Mouse (Mus musculus) liver, embryonic 15.5 days (tissue): ENCODE measurements around the gene Ice2. TPM values are rescaled to one million over a fixed set of nuclear protein-coding genes. Genes with fewer than 3 reads are reported as not detected.

Experiments
- ATAC-seq: fragments of 200-750 bp; cut with Nextera tagmentation; 2 replicates; pipeline ENCODE4 v1.8.0; 2017; ENCODE audit warnings: moderate number of reproducible peaks, mild to moderate bottlenecking, moderate library complexity; ENCODE audit not compliant: insufficient read depth
- H3K27ac ChIP-seq: fragments of 300-500 bp; sonication (generic); replicated peaks from 2 replicates; pipeline ENCODE4 v1.5.1; 2015; ENCODE audit warnings: mild to moderate bottlenecking, inconsistent platforms
- H3K27me3 ChIP-seq: fragments of 300-500 bp; sonication (generic); 2 replicates; pipeline ENCODE4 v1.6.1; 2015; ENCODE audit warnings: mild to moderate bottlenecking, inconsistent platforms
- H3K36me3 ChIP-seq: fragments of 300-500 bp; sonication (generic); replicated peaks from 2 replicates; pipeline ENCODE4 v1.6.1; 2015; ENCODE audit warnings: moderate library complexity, mild to moderate bottlenecking, inconsistent platforms
- H3K4me1 ChIP-seq: fragments of 300-500 bp; sonication (generic); replicated peaks from 2 replicates; pipeline ENCODE4 v1.6.1; 2015; ENCODE audit warnings: inconsistent platforms
- H3K4me2 ChIP-seq: fragments of 300-500 bp; sonication (generic); 2 replicates; pipeline ENCODE4 v1.6.1; 2015; ENCODE audit warnings: moderate library complexity, mild to moderate bottlenecking, inconsistent platforms
- H3K4me3 ChIP-seq: fragments of 300-500 bp; sonication (generic); replicated peaks from 2 replicates; pipeline ENCODE4 v1.5.1; 2015; ENCODE audit warnings: mild to moderate bottlenecking, inconsistent platforms
- H3K9ac ChIP-seq: fragments of 300-500 bp; sonication (generic); 2 replicates; pipeline ENCODE4 v1.6.1; 2015; ENCODE audit warnings: moderate library complexity, mild to moderate bottlenecking, inconsistent platforms
- H3K9me3 ChIP-seq: fragments of 300-500 bp; sonication (generic); replicated peaks from 2 replicates; pipeline ENCODE4 v1.6.1; 2016; ENCODE audit warnings: inconsistent platforms
- WGBS: fragments of 180-500 bp; shearing (Covaris S2); methylation state at CpG from one replicate; pipeline ENCODE4 v1.1.7; 2015; ENCODE audit warnings: mixed read lengths; ENCODE audit not compliant: insufficient replicate concordance; 5-methylcytosine and 5-hydroxymethylcytosine counted together
- polyA plus RNA-seq: library from polyadenylated mRNA; unstranded; fragments of >200 nt; fragmentation: Nextera tagmentation; extraction: Ambion mirVana; gene quantifications from 2 replicates; pipeline ENCODE4 v1.2.1, GENCODE M21; 2015

Ice2 gene
- polyA plus RNA-seq, 1 experiment from 2014 or later, result 6.6 TPM

GRCm38 (mm10) chr9:69451886-69452810, 54.4 kb downstream of the Ice2 start:
- 67% methylated on average over 10 of the region's 10 CpGs for WGBS
- no peak overlapping the region for H3K4me2 ChIP-seq
- peaks cover 26% of the 10 kb centered on the region for H3K27me3 ChIP-seq
- no peaks in the 10 kb centered on the region for H3K36me3 ChIP-seq
- H3K27ac ChIP-seq, result peak overlapping the region; percentile 66; the same call in 1 of the 2 replicates
- peaks cover 41% of the 10 kb centered on the region for H3K4me1 ChIP-seq
- H3K9me3 ChIP-seq, result no peaks in the 10 kb centered on the region
- no peak overlapping the region for H3K9ac ChIP-seq
- ATAC-seq, result no peak
- H3K4me3 ChIP-seq, result no peak overlapping the region

DNA sequence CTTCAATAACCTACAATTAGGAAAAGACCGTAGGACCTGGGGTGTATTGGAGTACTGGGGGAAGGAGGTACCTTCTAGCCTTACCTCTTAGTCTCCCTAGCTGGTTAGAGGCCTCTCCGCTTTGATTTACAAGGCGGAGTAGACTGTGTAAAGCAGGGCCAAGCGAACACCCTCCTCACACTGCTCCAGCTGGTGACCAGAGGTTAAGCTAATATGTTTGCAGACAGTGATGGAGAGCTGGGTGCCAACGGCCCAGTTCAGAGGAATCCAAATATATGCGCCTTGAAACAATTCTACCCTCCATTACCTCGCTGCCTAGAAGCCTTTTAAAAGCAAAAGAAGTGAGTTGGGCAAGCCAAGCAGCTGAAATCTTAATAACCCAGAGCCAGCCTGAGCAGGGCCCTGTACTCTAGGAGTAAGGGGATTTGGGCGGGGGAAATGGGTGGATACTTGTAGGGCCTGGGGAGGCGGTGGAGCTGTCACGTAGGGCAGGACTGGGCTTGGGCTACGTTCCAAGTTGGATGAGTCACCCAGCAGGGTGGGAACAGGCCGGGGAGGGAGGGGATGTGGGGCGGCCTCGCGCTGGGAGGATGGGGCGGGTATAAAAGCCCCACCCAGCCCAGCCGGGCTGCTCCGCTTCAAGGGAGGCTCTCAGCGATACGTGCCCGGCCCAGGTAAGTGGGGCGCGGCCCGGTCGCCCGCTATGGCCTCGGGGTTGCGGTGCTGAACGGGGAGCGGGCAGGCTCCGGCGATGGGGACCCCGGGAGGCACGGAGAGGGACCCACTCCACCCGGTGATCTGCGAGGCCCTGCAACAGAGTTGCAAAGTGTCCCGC, 55.6 kb downstream of the Ice2 start, which contains the start of gene Anxa2:
TSS of gene Anxa2 (plus strand) at position 555 of the 835 bp plus-strand sequence.
- H3K4me2 ChIP-seq, result peak within 1 kb of the TSS; percentile 64
- no peaks in the 10 kb centered on the region for H3K36me3 ChIP-seq
- peak within 1 kb of the TSS; percentile 73 for H3K27ac ChIP-seq
- H3K9me3 ChIP-seq, result no peaks in the 10 kb centered on the region
- peak within 1 kb of the TSS; percentile 54 for H3K9ac ChIP-seq
- ATAC-seq, result peak; percentile 88
- H3K4me3 ChIP-seq, result peak within 1 kb of the TSS; percentile 60
- peaks cover 26% of the 10 kb centered on the region for H3K27me3 ChIP-seq
- 12% methylated on average over 36 of the region's 37 CpGs for WGBS
- H3K4me1 ChIP-seq, result peaks cover 52% of the 10 kb centered on the region

DNA sequence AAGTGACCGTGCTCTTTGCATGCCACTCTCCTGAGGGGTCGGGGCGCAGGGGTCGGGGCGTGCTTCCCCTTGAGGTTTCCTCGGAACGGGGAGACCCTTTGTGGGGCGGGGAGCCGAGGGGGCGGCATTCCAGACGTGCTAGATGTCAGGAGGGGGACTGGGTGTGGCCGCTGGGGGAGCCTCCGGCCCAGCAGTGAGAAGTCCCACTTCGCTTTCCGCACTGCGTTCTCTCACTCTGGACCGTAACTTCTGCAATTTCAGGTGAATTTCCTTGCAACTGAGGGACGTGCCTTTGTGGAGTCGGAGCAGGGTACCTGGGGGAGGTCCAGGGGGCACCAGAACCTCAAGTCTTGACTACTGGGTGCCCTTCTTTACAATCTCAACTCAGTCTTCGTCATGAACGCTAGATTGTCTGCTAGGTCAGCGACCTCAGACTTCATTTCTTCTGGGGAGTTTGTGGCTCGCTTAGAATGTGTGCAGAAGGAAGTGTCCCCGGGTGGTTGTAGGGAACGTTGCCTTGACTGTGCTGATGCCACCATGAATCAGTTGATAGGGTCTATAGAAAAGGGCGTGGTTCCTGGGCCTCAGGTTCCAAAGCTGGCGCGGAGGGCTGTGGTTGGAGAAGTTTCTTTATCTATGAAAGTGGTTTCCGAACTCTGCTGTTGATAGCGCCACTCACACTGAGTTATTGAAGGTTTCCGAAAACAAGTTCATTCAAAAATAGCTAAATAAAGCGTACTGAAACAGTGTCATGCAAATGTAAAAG, 56.4 kb downstream of the Ice2 start:
- Histone ChIP-seq H3K4me3 (peak overlapping the region; percentile 60), H3K4me1 (peaks cover 59% of the 10 kb centered on the region)
- ATAC-seq, result no peak; the same call in 1 of the 2 replicates

DNA sequence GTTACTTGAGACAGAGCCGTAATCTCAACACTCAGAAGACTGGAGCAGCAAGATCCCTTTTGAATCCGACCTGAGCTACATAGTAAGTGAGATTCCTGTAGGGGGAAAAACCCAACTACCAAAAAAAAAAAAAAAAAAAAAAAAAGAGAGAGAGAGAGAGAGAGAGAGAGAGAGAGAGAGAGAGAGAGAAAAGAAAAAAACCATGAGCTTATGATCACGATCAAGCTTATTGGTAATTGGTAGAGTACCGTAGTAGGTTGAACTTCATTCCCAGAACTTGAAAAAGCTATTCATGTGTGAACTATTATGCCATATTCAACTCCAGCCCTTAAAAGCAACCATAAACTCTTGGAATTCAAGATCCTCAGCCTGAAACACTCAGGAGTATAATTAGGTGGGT, 57.0 kb downstream of the Ice2 start:
- Histone ChIP-seq H3K36me3 (no peaks in the 10 kb centered on the region), H3K9me3 (no peaks in the 10 kb centered on the region), H3K4me2 (peak overlapping the region; percentile 64), H3K4me1 (peaks cover 65% of the 10 kb centered on the region), H3K9ac (no peak overlapping the region), H3K27ac (peak overlapping the region; percentile 73), H3K27me3 (peaks cover 26% of the 10 kb centered on the region), H3K4me3 (peak overlapping the region; percentile 60)
- WGBS, result 29% methylated on average over 4 of the region's 4 CpGs
- ATAC-seq, result no peak

More for the DNA sequence above, 56.4 kb downstream of the Ice2 start:
- Histone ChIP-seq H3K36me3 (no peaks in the 10 kb centered on the region), H3K27me3 (peaks cover 26% of the 10 kb centered on the region), H3K4me2 (peak overlapping the region; percentile 64), H3K27ac (peak overlapping the region; percentile 73), H3K9me3 (no peaks in the 10 kb centered on the region), H3K9ac (peak overlapping the region; percentile 54)
- WGBS, result 1% methylated on average over 32 of the region's 32 CpGs

GRCm38 (mm10) chr9:69455391-69455790, 57.7 kb downstream of the Ice2 start:
- WGBS, result 21% methylated on average over 4 of the region's 4 CpGs
- no peak for ATAC-seq
- H3K9ac ChIP-seq, result no peak overlapping the region
- H3K27me3 ChIP-seq, result peaks cover 26% of the 10 kb centered on the region
- no peaks in the 10 kb centered on the region for H3K36me3 ChIP-seq
- no peaks in the 10 kb centered on the region for H3K9me3 ChIP-seq
- peak overlapping the region; percentile 64 for H3K4me2 ChIP-seq
- 0 out of 2 replicates have a peak overlapping the region, but pooled peaks have one; percentile 38 for H3K27ac ChIP-seq
- H3K4me3 ChIP-seq, result peak overlapping the region; percentile 60; the same call in 1 of the 2 replicates
- peaks cover 68% of the 10 kb centered on the region for H3K4me1 ChIP-seq

DNA sequence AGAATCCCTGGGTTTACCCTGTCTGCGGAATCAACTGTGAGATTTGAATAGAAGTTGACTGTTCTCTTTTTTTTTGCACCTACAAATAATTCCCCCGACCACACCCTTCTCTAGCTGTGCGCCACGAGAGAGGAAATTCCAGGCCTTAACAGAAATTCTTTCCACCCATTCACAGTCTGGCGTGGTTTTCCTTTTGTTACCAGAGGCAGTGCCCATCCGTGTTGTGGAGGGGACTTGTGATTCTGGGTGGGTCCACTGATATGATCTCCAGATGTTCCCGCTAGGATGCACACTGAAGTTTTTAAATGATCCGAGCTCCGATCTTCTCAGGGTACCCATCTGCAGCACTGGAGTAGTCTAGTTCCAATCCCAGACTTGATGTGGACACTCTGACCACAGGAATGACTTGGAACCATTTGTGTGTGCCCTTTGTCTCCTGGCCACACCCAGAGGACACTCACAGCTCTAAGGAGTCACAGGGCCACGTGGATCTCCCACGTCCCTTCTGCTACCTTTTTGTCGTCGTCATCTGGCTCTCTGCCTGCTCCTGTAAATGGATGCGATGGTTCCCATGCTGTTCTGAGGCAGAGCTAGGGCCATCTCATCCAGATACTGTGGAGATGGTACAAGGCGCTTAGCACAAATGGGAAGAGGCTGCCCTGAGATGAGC, 58.8 kb downstream of the Ice2 start:
- H3K4me1 ChIP-seq, result peaks cover 68% of the 10 kb centered on the region
- H3K9ac ChIP-seq, result no peak overlapping the region
- WGBS, result 67% methylated on average over 15 of the region's 15 CpGs
- H3K4me2 ChIP-seq, result no peak overlapping the region
- H3K27me3 ChIP-seq, result peaks cover 26% of the 10 kb centered on the region
- no peak for ATAC-seq
- H3K4me3 ChIP-seq, result no peak overlapping the region
- no peaks in the 10 kb centered on the region for H3K36me3 ChIP-seq
- H3K9me3 ChIP-seq, result no peaks in the 10 kb centered on the region
- H3K27ac ChIP-seq, result no peak overlapping the region

DNA sequence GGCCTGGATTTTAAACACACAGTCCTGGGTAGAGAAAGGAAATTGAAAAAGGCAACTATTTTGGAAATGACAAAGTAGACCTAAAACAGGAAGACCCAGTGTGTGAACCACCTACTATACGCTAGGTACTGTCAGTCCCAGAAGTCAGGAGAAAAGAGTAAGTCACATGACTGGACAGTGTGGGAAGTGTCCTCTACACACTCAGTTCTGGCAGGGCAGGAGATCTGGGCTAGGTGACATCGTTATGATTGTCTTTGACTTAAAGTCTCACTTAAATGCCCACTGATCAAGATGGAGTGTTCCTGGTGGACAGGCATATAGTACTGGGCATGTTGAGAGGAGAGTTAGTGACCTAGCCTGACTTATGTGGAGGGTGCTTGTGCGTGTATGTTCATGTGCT, 59.4 kb downstream of the Ice2 start:
- no peak for ATAC-seq
- Histone ChIP-seq H3K27me3 (peaks cover 26% of the 10 kb centered on the region), H3K4me3 (no peak overlapping the region), H3K36me3 (no peaks in the 10 kb centered on the region), H3K9ac (no peak overlapping the region), H3K27ac (peak overlapping the region; percentile 56), H3K4me1 (peaks cover 65% of the 10 kb centered on the region), H3K4me2 (no peak overlapping the region), H3K9me3 (no peaks in the 10 kb centered on the region)
- 73% methylated on average over 3 of the region's 3 CpGs for WGBS

- Histone ChIP-seq H3K36me3 (no peaks in the 10 kb centered on the region; the same call in 1 of the 2 replicates), H3K27me3 (peaks cover 23% of the 10 kb centered on the region), H3K27ac (peak overlapping the region; percentile 56), H3K4me3 (no peak overlapping the region), H3K4me2 (peak overlapping the region; percentile 1; the same call in 1 of the 2 replicates), H3K4me1 (peaks cover 65% of the 10 kb centered on the region), H3K9me3 (no peaks in the 10 kb centered on the region), H3K9ac (no peak overlapping the region)
- WGBS, result 32% methylated on average over 14 of the region's 14 CpGs
- ATAC-seq, result no peak
These were observed 60.3 kb downstream of the Ice2 start for GRCm38 (mm10) chr9:69457747-69458625.

GRCm38 (mm10) chr9:69458982-69459381, 61.3 kb downstream of the Ice2 start:
- ATAC-seq, result no peak
- 32% methylated on average over 2 of the region's 2 CpGs for WGBS

More at GRCm38 (mm10) chr9:69458982-69459381, 61.3 kb downstream of the Ice2 start:
- no peaks in the 10 kb centered on the region for H3K9me3 ChIP-seq
- no peak overlapping the region for H3K4me3 ChIP-seq
- H3K27ac ChIP-seq, result no peak overlapping the region
- H3K36me3 ChIP-seq, result no peaks in the 10 kb centered on the region; the same call in 1 of the 2 replicates
- H3K4me2 ChIP-seq, result no peak overlapping the region
- peaks cover 14% of the 10 kb centered on the region for H3K27me3 ChIP-seq
- peaks cover 57% of the 10 kb centered on the region for H3K4me1 ChIP-seq
- H3K9ac ChIP-seq, result no peak overlapping the region
